Mouse (Mus musculus): ENCODE data around the gene Mfap1b. TPM values are rescaled to one million over a fixed set of nuclear protein-coding genes. Genes with fewer than 3 reads are reported as not detected.
A peak's percentile ranks its signal among the peaks of the same experiment; 100 is the strongest.
"Not testable (repeated sequence)": the region's sequence is repeated elsewhere in the genome, so short reads cannot be mapped to it uniquely, and the experiment has no call there.

Mfap1b gene
- polyA plus RNA-seq (2014; fragmentation: Nextera tagmentation; extraction: Ambion mirVana): 77.1 and 79.2 TPM in 2 replicates

- H3K27me3 ChIP-seq (ENCODE audit: control insufficient read depth, insufficient read depth, low read length); H3K9me3 ChIP-seq (ENCODE audit: control insufficient read depth, low read length); H3K27ac ChIP-seq (ENCODE audit: low read depth, low read length); H3K36me3 ChIP-seq (ENCODE audit: control insufficient read depth, insufficient read depth, low read length); H3K4me1 ChIP-seq (ENCODE audit: control insufficient read depth, insufficient read depth, low read length): not testable (repeated sequence)
- Histone ChIP-seq H3K4me3 (ENCODE audit: low read depth, low read length) (peak within 1 kb of the TSS; percentile 52), H3K4me2 (ENCODE audit: low read depth, low read length) (peak within 1 kb of the TSS; percentile 60), H3K9ac (replicated peaks; ENCODE audit: low read depth, low read length) (peak within 1 kb of the TSS; percentile 46)
- peak; percentile 96 for ATAC-seq (ENCODE audit: low read depth)
- WGBS: 5% methylated on average over 37 of the region's 41 CpGs
Measured at GRCm38 (mm10) chr2:121473301-121474179, at the start of gene Mfap1b. Mfap1b (minus strand) TSS chr2:121474067.

GRCm38 (mm10) chr2:121522830-121523229 lies 49.0 kb upstream of the Mfap1b start:
- H3K4me2 ChIP-seq (ENCODE audit: low read depth, low read length); H3K36me3 ChIP-seq (ENCODE audit: control insufficient read depth, insufficient read depth, low read length); H3K4me3 ChIP-seq (ENCODE audit: low read depth, low read length); H3K27ac ChIP-seq (ENCODE audit: low read depth, low read length); H3K9ac ChIP-seq (replicated peaks; ENCODE audit: low read depth, low read length); H3K4me1 ChIP-seq (ENCODE audit: control insufficient read depth, insufficient read depth, low read length); H3K27me3 ChIP-seq (ENCODE audit: control insufficient read depth, insufficient read depth, low read length); H3K9me3 ChIP-seq (ENCODE audit: control insufficient read depth, low read length); ATAC-seq (ENCODE audit: low read depth): not testable (repeated sequence)
- 97% methylated on average over 3 of the region's 3 CpGs for WGBS

- Histone ChIP-seq H3K9ac (replicated peaks; ENCODE audit: low read depth, low read length) (no peak overlapping the region), H3K36me3 (ENCODE audit: control insufficient read depth, insufficient read depth, low read length) (no peaks in the 10 kb centered on the region), H3K4me1 (ENCODE audit: control insufficient read depth, insufficient read depth, low read length) (no peaks in the 10 kb centered on the region), H3K4me3 (ENCODE audit: low read depth, low read length) (no peak overlapping the region), H3K27me3 (ENCODE audit: control insufficient read depth, insufficient read depth, low read length) (no peaks in the 10 kb centered on the region), H3K27ac (ENCODE audit: low read depth, low read length) (no peak overlapping the region), H3K4me2 (ENCODE audit: low read depth, low read length) (no peak overlapping the region), H3K9me3 (ENCODE audit: control insufficient read depth, low read length) (no peaks in the 10 kb centered on the region)
- no peak for ATAC-seq (ENCODE audit: low read depth)
- 100% methylated on average over 2 of the region's 2 CpGs for WGBS
Measured at GRCm38 (mm10) chr2:121522006-121522405, 48.1 kb upstream of the Mfap1b start.

GRCm38 (mm10) chr2:121518711-121519110 lies 44.8 kb upstream of the Mfap1b start:
- H3K4me2 ChIP-seq (ENCODE audit: low read depth, low read length); ATAC-seq (ENCODE audit: low read depth); H3K4me3 ChIP-seq (ENCODE audit: low read depth, low read length); H3K4me1 ChIP-seq (ENCODE audit: control insufficient read depth, insufficient read depth, low read length); H3K36me3 ChIP-seq (ENCODE audit: control insufficient read depth, insufficient read depth, low read length); H3K27me3 ChIP-seq (ENCODE audit: control insufficient read depth, insufficient read depth, low read length); H3K9me3 ChIP-seq (ENCODE audit: control insufficient read depth, low read length); H3K9ac ChIP-seq (replicated peaks; ENCODE audit: low read depth, low read length); H3K27ac ChIP-seq (ENCODE audit: low read depth, low read length): not testable (repeated sequence)
- 88% methylated on average over 4 of the region's 4 CpGs for WGBS

- Histone ChIP-seq H3K4me3 (ENCODE audit: low read depth, low read length) (no peak overlapping the region), H3K4me2 (ENCODE audit: low read depth, low read length) (no peak overlapping the region), H3K9me3 (ENCODE audit: control insufficient read depth, low read length) (no peaks in the 10 kb centered on the region), H3K4me1 (ENCODE audit: control insufficient read depth, insufficient read depth, low read length) (no peaks in the 10 kb centered on the region), H3K27ac (ENCODE audit: low read depth, low read length) (no peak overlapping the region), H3K9ac (replicated peaks; ENCODE audit: low read depth, low read length) (no peak overlapping the region), H3K27me3 (ENCODE audit: control insufficient read depth, insufficient read depth, low read length) (no peaks in the 10 kb centered on the region), H3K36me3 (ENCODE audit: control insufficient read depth, insufficient read depth, low read length) (no peaks in the 10 kb centered on the region)
- ATAC-seq (ENCODE audit: low read depth): no peak
- WGBS: 97% methylated on average over 5 of the region's 5 CpGs
Measured at GRCm38 (mm10) chr2:121518106-121518505, 44.2 kb upstream of the Mfap1b start.

- ATAC-seq (ENCODE audit: low read depth): no peak
- Histone ChIP-seq H3K4me3 (ENCODE audit: low read depth, low read length) (no peak overlapping the region), H3K9ac (replicated peaks; ENCODE audit: low read depth, low read length) (no peak overlapping the region), H3K27ac (ENCODE audit: low read depth, low read length) (no peak overlapping the region), H3K4me2 (ENCODE audit: low read depth, low read length) (no peak overlapping the region), H3K4me1 (ENCODE audit: control insufficient read depth, insufficient read depth, low read length) (0 out of 2 replicates have a peak, but pooled peaks cover 4% of the 10 kb centered on the region), H3K27me3 (ENCODE audit: control insufficient read depth, insufficient read depth, low read length) (no peaks in the 10 kb centered on the region), H3K36me3 (ENCODE audit: control insufficient read depth, insufficient read depth, low read length) (no peaks in the 10 kb centered on the region), H3K9me3 (ENCODE audit: control insufficient read depth, low read length) (no peaks in the 10 kb centered on the region)
- WGBS: 95% methylated on average over 4 of the region's 4 CpGs
Measured at GRCm38 (mm10) chr2:121514211-121514610, 40.3 kb upstream of the Mfap1b start.

- not testable (repeated sequence) for H3K36me3 ChIP-seq (ENCODE audit: control insufficient read depth, insufficient read depth, low read length); H3K27me3 ChIP-seq (ENCODE audit: control insufficient read depth, insufficient read depth, low read length); H3K9me3 ChIP-seq (ENCODE audit: control insufficient read depth, low read length); H3K27ac ChIP-seq (ENCODE audit: low read depth, low read length); H3K4me3 ChIP-seq (ENCODE audit: low read depth, low read length); H3K4me1 ChIP-seq (ENCODE audit: control insufficient read depth, insufficient read depth, low read length); H3K4me2 ChIP-seq (ENCODE audit: low read depth, low read length); H3K9ac ChIP-seq (replicated peaks; ENCODE audit: low read depth, low read length); ATAC-seq (ENCODE audit: low read depth)
- 93% methylated on average over 4 of the region's 5 CpGs for WGBS
Measured at GRCm38 (mm10) chr2:121512991-121513765, 39.3 kb upstream of the Mfap1b start.

- Histone ChIP-seq H3K27ac (ENCODE audit: low read depth, low read length) (no peak overlapping the region), H3K4me3 (ENCODE audit: low read depth, low read length) (no peak overlapping the region), H3K36me3 (ENCODE audit: control insufficient read depth, insufficient read depth, low read length) (no peaks in the 10 kb centered on the region), H3K4me2 (ENCODE audit: low read depth, low read length) (no peak overlapping the region), H3K9ac (replicated peaks; ENCODE audit: low read depth, low read length) (no peak overlapping the region), H3K4me1 (ENCODE audit: control insufficient read depth, insufficient read depth, low read length) (peaks cover 13% of the 10 kb centered on the region; the same call in 1 of the 2 replicates), H3K27me3 (ENCODE audit: control insufficient read depth, insufficient read depth, low read length) (no peaks in the 10 kb centered on the region), H3K9me3 (ENCODE audit: control insufficient read depth, low read length) (no peaks in the 10 kb centered on the region)
- WGBS: 97% methylated on average over 8 of the region's 8 CpGs
- ATAC-seq (ENCODE audit: low read depth): no peak
Measured at GRCm38 (mm10) chr2:121511401-121511800, 37.5 kb upstream of the Mfap1b start.

- Histone ChIP-seq H3K27me3 (ENCODE audit: control insufficient read depth, insufficient read depth, low read length) (no peaks in the 10 kb centered on the region), H3K27ac (ENCODE audit: low read depth, low read length) (no peak overlapping the region), H3K36me3 (ENCODE audit: control insufficient read depth, insufficient read depth, low read length) (no peaks in the 10 kb centered on the region), H3K4me3 (ENCODE audit: low read depth, low read length) (peak overlapping the region; percentile 27), H3K4me1 (ENCODE audit: control insufficient read depth, insufficient read depth, low read length) (peaks cover 13% of the 10 kb centered on the region; the same call in 1 of the 2 replicates), H3K4me2 (ENCODE audit: low read depth, low read length) (peak overlapping the region; percentile 42), H3K9ac (replicated peaks; ENCODE audit: low read depth, low read length) (peak overlapping the region; percentile 37; the same call in 1 of the 2 replicates), H3K9me3 (ENCODE audit: control insufficient read depth, low read length) (no peaks in the 10 kb centered on the region)
- ATAC-seq (ENCODE audit: low read depth): no peak
- 24% methylated on average over 16 of the region's 16 CpGs for WGBS
Measured at GRCm38 (mm10) chr2:121509584-121509983, 35.7 kb upstream of the Mfap1b start.

Measured in neural tube, embryonic 14.5 days (tissue).